Mouse (Mus musculus): ENCODE results near the gene Wwox.

The Wwox gene

GRCm38 (mm10) chr8:114891252-114891651 is 451.8 kb downstream of the Wwox start:
- no peak for DNase-seq (ENCODE audit: low read depth, low spot score)

- DNase-seq (ENCODE audit: low read depth, low spot score) = no peak
Observed at GRCm38 (mm10) chr8:114897432-114897831, 458.0 kb downstream of the Wwox start.

GRCm38 (mm10) chr8:114899157-114899556 is 459.7 kb downstream of the Wwox start:
- no peak for DNase-seq (ENCODE audit: low read depth, low spot score)

GRCm38 (mm10) chr8:114902584-114902983 is 463.1 kb downstream of the Wwox start:
- no peak for DNase-seq (ENCODE audit: low read depth, low spot score)

- no peak for DNase-seq (ENCODE audit: low read depth, low spot score)
Observed at GRCm38 (mm10) chr8:114908086-114908485, 468.6 kb downstream of the Wwox start.

GRCm38 (mm10) chr8:114908589-114908988 is 469.1 kb downstream of the Wwox start:
- DNase-seq (ENCODE audit: low read depth, low spot score) = no peak

- no peak for DNase-seq (ENCODE audit: low read depth, low spot score)
Observed at GRCm38 (mm10) chr8:114909146-114909545, 469.7 kb downstream of the Wwox start.

- DNase-seq (ENCODE audit: low read depth, low spot score) = no peak
Observed at GRCm38 (mm10) chr8:114911031-114911580, 471.7 kb downstream of the Wwox start.

GRCm38 (mm10) chr8:114923629-114924028 is 484.2 kb downstream of the Wwox start:
- DNase-seq (ENCODE audit: low read depth, low spot score) = no peak

- no peak for DNase-seq (ENCODE audit: low read depth, low spot score)
Observed at GRCm38 (mm10) chr8:114927412-114927811, 488.0 kb downstream of the Wwox start.

- DNase-seq (ENCODE audit: low read depth, low spot score) = no peak
Observed at GRCm38 (mm10) chr8:114927917-114928316, 488.5 kb downstream of the Wwox start.

GRCm38 (mm10) chr8:114929597-114929996 is 490.1 kb downstream of the Wwox start:
- no peak for DNase-seq (ENCODE audit: low read depth, low spot score)

- no peak for DNase-seq (ENCODE audit: low read depth, low spot score)
Observed at GRCm38 (mm10) chr8:114932071-114932630, 492.7 kb downstream of the Wwox start.

GRCm38 (mm10) chr8:114933248-114933647 is 493.8 kb downstream of the Wwox start:
- DNase-seq (ENCODE audit: low read depth, low spot score) = peak; percentile 13

GRCm38 (mm10) chr8:114936887-114937286 is 497.4 kb downstream of the Wwox start:
- DNase-seq (ENCODE audit: low read depth, low spot score) = no peak

- DNase-seq (ENCODE audit: low read depth, low spot score) = no peak
Observed at GRCm38 (mm10) chr8:114939338-114939737, 499.9 kb downstream of the Wwox start.

- DNase-seq (ENCODE audit: low read depth, low spot score) = no peak
Observed at GRCm38 (mm10) chr8:114941096-114941495, 501.6 kb downstream of the Wwox start.

- no peak for DNase-seq (ENCODE audit: low read depth, low spot score)
Observed at GRCm38 (mm10) chr8:114941644-114942043, 502.2 kb downstream of the Wwox start.

GRCm38 (mm10) chr8:114947921-114948320 is 508.5 kb downstream of the Wwox start:
- DNase-seq (ENCODE audit: low read depth, low spot score) = no peak

- no peak for DNase-seq (ENCODE audit: low read depth, low spot score)
Observed at GRCm38 (mm10) chr8:114956377-114957168, 517.1 kb downstream of the Wwox start.

GRCm38 (mm10) chr8:114958437-114959107 is 519.1 kb downstream of the Wwox start:
- DNase-seq (ENCODE audit: low read depth, low spot score) = no peak

GRCm38 (mm10) chr8:114959406-114959805 is 520.0 kb downstream of the Wwox start:
- DNase-seq (ENCODE audit: low read depth, low spot score) = no peak

Data from c-Kit-negative CD71-positive TER-119-positive erythroid progenitor cells, embryonic 14.5 days (primary cell).